Mouse (Mus musculus) heart, postnatal 0 days (tissue): ENCODE results near the gene Tle3.

Experiments used
- CTCF ChIP-seq: IDR thresholded peaks from 2 replicates; pipeline ENCODE4 v1.5.1; 2016; ENCODE audit warnings: antibody characterized with exemption, control low read depth, low read depth
- EP300 ChIP-seq: IDR thresholded peaks from 2 replicates; pipeline ENCODE4 v1.6.1; 2016; ENCODE audit warnings: antibody characterized with exemption, low read depth

- TF ChIP-seq CTCF (no peak), EP300 (no peak)
Observed at GRCm38 (mm10) chr9:61369316-61370273, 2.6 kb upstream of the Tle3 start.
